Mouse (Mus musculus) heart, embryonic 11.5 days (tissue): ENCODE results near the gene C330007P06Rik. TPM values are rescaled to one million over a fixed set of nuclear protein-coding genes. Genes with fewer than 3 reads are reported as not detected.

ENCODE experiments used
- ATAC-seq: fragments of 200-750 bp; cut with Nextera tagmentation; replicated peaks from 2 replicates; pipeline ENCODE4 v1.8.0; 2017; ENCODE audit warnings: moderate library complexity; ENCODE audit not compliant: insufficient number of reproducible peaks, low FRiP score, low TSS enrichment
- H3K27ac ChIP-seq: fragments of 300-500 bp; sonication (generic); 2 replicates; pipeline ENCODE4 v1.5.1; 2014; ENCODE audit warnings: mild to moderate bottlenecking, low read depth, low read length
- H3K27me3 ChIP-seq: fragments of 300-500 bp; sonication (generic); 2 replicates; pipeline ENCODE4 v1.6.1; 2014; ENCODE audit warnings: mild to moderate bottlenecking, low read length, mixed read lengths; ENCODE audit not compliant: control insufficient read depth, insufficient read depth
- H3K36me3 ChIP-seq: fragments of 300-500 bp; sonication (generic); 2 replicates; pipeline ENCODE4 v1.6.1; 2014; ENCODE audit warnings: mild to moderate bottlenecking, low read length, moderate library complexity, mixed read lengths; ENCODE audit not compliant: control insufficient read depth, insufficient read depth
- H3K4me1 ChIP-seq: fragments of 300-500 bp; sonication (generic); 2 replicates; pipeline ENCODE4 v1.6.1; 2014; ENCODE audit warnings: low read length; ENCODE audit not compliant: control insufficient read depth, insufficient read depth
- H3K4me2 ChIP-seq: fragments of 300-500 bp; sonication (generic); 2 replicates; pipeline ENCODE4 v1.6.1; 2014; ENCODE audit warnings: mild to moderate bottlenecking, moderate library complexity
- H3K4me3 ChIP-seq: fragments of 300-500 bp; sonication (generic); 2 replicates; pipeline ENCODE4 v1.5.1; 2014; ENCODE audit warnings: low read depth, low read length
- H3K9ac ChIP-seq: fragments of 300-500 bp; sonication (generic); 2 replicates; pipeline ENCODE4 v1.6.1; 2014; ENCODE audit warnings: mild to moderate bottlenecking, low read depth, low read length, moderate library complexity
- H3K9me3 ChIP-seq: fragments of 300-500 bp; sonication (generic); replicated peaks from 2 replicates; pipeline ENCODE4 v1.6.1; 2016; ENCODE audit warnings: low read length; ENCODE audit not compliant: control insufficient read depth
- WGBS: fragments of 180-500 bp; shearing (Covaris S2); extraction: QIAGEN DNeasy Blood & Tissue Kit; methylation state at CpG from one replicate; pipeline ENCODE4 v1.1.7; 2014; ENCODE audit not compliant: insufficient replicate concordance; 5-methylcytosine and 5-hydroxymethylcytosine counted together
- polyA plus RNA-seq: library from polyadenylated mRNA; unstranded; fragments of >200 nt; fragmentation: Nextera tagmentation; extraction: Ambion mirVana; gene quantifications from 2 replicates; pipeline ENCODE4 v1.2.1, GENCODE M21; 2014

Gene C330007P06Rik
- polyA plus RNA-seq, 1 experiment from 2014 or later, result 23.4 TPM

DNA sequence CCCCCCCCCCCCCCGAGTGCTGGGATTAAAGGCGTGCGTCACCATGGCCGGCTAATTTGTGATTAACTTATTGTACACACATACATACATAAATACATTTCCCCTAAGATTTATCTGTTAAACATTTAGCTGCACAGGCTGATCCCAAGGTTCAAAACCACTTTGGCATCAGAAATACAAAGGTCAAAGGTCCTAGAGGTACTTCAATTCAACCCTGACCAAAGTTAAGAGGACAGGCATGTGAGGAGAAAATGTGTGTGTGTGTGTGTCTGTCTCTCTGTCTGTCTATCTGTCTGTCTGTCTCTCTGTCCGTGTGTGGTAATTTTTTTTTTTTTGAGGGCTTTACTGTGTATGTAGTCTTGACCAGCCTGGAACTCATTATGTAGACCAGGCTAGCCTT is 47.0 kb downstream of the C330007P06Rik start:
- Histone ChIP-seq H3K4me2 (no peak overlapping the region), H3K4me1 (no peaks in the 10 kb centered on the region), H3K4me3 (no peak overlapping the region), H3K9me3 (no peaks in the 10 kb centered on the region), H3K27ac (no peak overlapping the region), H3K27me3 (no peaks in the 10 kb centered on the region), H3K9ac (no peak overlapping the region), H3K36me3 (no peaks in the 10 kb centered on the region)
- WGBS, result 92% methylated on average over 4 of the region's 5 CpGs
- ATAC-seq, result no peak

DNA sequence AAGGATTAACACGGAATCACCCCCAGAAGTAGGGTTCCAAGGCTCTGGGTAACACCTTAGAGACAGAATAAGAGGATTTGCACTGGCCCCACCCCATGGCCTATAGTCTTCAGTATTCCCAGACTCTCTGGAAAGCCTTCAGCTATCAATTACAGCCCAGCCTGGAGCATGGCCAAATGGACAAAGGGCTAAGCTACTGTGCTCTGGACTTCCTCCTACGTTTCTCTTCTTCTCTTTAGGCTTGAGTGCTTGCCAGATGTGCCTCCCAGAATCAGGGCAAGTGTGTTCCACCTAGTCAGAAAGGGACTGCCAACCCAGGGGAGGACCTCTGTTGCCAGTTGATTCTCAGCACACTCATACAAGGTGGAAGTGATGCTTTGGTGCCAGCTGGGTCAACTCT is 48.9 kb downstream of the C330007P06Rik start:
- H3K27me3 ChIP-seq, result no peaks in the 10 kb centered on the region
- H3K9ac ChIP-seq, result no peak overlapping the region
- H3K27ac ChIP-seq, result no peak overlapping the region
- H3K4me3 ChIP-seq, result no peak overlapping the region
- no peaks in the 10 kb centered on the region for H3K36me3 ChIP-seq
- no peak overlapping the region for H3K4me2 ChIP-seq
- 49% methylated on average over 2 of the region's 2 CpGs for WGBS
- H3K9me3 ChIP-seq, result no peaks in the 10 kb centered on the region
- no peak for ATAC-seq
- no peaks in the 10 kb centered on the region for H3K4me1 ChIP-seq

DNA sequence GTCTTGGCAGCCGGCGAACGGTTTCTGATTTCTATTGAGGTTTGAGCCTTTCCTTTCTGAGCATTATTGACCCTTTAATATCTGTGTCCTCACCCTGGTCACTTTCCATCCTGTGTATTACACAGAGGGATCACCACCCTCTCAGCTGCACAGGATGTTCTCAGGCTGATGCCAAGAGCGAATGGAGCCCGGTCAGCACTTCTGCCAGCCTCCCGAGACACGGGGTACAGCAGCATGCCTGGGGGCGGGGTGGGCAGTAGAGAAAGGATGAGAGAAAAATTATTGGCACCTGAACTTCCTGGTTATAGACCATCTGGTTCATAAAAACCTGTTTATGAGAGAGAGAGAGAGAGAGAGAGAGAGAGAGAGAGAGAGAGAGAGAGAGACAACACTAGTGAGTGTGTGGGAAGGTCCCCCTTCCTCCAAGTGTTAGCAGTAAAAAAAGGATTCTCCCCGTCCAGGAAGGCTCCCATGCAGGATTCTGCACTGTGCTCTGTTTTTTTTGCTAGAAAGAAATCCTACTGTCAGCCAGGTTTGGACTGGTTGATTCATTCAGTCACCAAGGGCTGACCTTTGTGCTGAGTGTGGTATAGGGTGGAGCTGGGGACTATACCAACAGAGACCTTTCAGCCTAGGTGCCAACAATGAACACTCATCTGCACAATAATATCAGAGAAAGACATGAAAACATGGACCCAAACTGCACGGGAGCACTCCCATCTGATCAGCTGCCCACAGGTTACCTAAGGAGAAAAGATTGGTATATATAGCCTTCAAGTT is 49.8 kb downstream of the C330007P06Rik start:
- Histone ChIP-seq H3K4me2 (no peak overlapping the region), H3K27me3 (no peaks in the 10 kb centered on the region), H3K9me3 (no peaks in the 10 kb centered on the region), H3K27ac (no peak overlapping the region), H3K36me3 (no peaks in the 10 kb centered on the region), H3K4me3 (no peak overlapping the region), H3K9ac (no peak overlapping the region), H3K4me1 (no peaks in the 10 kb centered on the region)
- WGBS, result 80% methylated on average over 10 of the region's 10 CpGs
- ATAC-seq, result no peak

GRCm38 (mm10) chrX:36820201-36820600 is 53.7 kb downstream of the C330007P06Rik start:
- H3K27me3 ChIP-seq, result no peaks in the 10 kb centered on the region
- ATAC-seq, result no peak

DNA sequence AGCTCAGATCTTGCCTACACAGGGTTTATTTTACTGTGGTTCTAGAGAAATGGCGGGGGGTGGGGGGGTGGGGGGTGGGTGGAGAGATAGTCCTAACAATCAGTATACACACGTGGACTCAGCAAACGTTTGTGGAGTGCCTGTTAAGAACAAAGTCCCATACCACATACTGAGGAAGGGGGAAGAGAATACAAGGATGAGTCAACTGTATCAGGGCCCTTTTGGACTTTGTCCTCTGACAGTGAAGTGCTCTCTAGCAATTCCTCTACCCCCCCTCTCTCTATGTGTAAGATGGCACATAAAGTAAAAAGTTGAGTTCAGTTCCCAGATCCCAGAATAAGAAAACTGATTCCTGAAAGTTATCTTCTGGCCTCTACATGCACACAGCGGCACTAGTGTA is 54.3 kb downstream of the C330007P06Rik start:
- Histone ChIP-seq H3K36me3 (no peaks in the 10 kb centered on the region), H3K27me3 (no peaks in the 10 kb centered on the region), H3K4me3 (no peak overlapping the region), H3K9me3 (no peaks in the 10 kb centered on the region), H3K9ac (no peak overlapping the region), H3K4me2 (no peak overlapping the region), H3K4me1 (no peaks in the 10 kb centered on the region; the same call in 1 of the 2 replicates), H3K27ac (no peak overlapping the region)
- no peak for ATAC-seq
- WGBS, result 49% methylated on average over 4 of the region's 4 CpGs

More at GRCm38 (mm10) chrX:36820201-36820600, 53.7 kb downstream of the C330007P06Rik start:
- Histone ChIP-seq H3K4me2 (no peak overlapping the region), H3K36me3 (no peaks in the 10 kb centered on the region), H3K27ac (no peak overlapping the region), H3K4me3 (no peak overlapping the region), H3K9ac (no peak overlapping the region), H3K4me1 (no peaks in the 10 kb centered on the region; the same call in 1 of the 2 replicates), H3K9me3 (no peaks in the 10 kb centered on the region)
- WGBS, result 14% methylated on average over 4 of the region's 4 CpGs

DNA sequence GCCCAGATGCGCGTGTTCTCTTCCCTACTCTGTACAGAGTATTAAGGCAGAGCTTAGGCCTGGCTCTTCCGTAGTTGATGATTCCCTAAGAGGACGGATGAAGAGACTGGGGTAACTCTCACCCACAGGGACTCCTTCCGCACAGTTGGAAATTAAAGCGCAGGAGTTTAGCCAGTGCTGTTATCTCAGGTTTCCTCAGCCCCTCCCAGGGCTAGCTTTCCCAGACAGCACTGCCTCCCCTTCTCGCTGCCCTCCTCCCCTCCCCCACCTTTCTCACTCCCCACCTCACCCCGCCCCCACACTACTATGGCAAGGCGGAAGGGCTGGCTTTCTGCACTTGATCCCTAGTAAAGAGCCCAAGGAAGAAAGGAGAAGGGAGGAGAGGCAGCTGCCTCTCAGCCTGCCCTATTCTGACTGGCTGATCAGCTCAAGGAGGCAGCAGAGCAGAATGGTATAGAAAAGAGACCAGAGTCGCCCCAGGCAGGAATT is 56.9 kb downstream of the C330007P06Rik start:
- H3K4me1 ChIP-seq, result no peaks in the 10 kb centered on the region; the same call in 1 of the 2 replicates

DNA sequence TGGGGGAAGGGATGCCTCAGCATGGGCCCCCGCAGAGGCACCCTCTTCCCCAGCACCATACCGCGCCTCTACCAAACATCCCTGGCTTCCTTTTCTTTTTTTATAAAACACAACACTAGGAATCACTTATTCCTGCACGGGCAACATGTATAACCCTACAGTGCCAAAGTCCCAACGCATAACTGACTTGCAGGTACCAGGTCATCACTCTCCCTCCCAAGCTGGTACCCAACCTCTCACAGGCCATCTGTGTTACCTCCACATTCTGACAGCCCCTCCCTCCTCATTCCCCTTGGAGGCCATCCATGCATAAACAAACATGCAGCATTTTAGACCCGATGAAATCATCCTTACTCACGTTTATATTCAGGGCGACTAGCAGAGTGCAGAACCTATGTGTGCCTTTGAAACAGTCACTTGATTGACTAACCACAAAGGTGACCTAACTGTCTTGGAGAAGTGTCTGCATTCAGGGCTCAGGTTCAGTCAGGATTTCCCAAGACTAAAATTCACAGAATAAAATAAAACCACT is 57.5 kb downstream of the C330007P06Rik start:
- H3K27me3 ChIP-seq, result no peaks in the 10 kb centered on the region
- WGBS, result 33% methylated on average over 8 of the region's 8 CpGs
- H3K4me3 ChIP-seq, result no peak overlapping the region; the same call in 1 of the 2 replicates
- ATAC-seq, result no peak
- peak overlapping the region; percentile 52 for H3K4me2 ChIP-seq
- H3K36me3 ChIP-seq, result no peaks in the 10 kb centered on the region
- H3K27ac ChIP-seq, result peak overlapping the region; percentile 71
- H3K4me1 ChIP-seq, result no peaks in the 10 kb centered on the region; the same call in 1 of the 2 replicates
- H3K9ac ChIP-seq, result no peak overlapping the region
- H3K9me3 ChIP-seq, result no peaks in the 10 kb centered on the region

More for the DNA sequence above, 56.9 kb downstream of the C330007P06Rik start:
- 6% methylated on average over 10 of the region's 10 CpGs for WGBS
- Histone ChIP-seq H3K36me3 (no peaks in the 10 kb centered on the region), H3K27me3 (no peaks in the 10 kb centered on the region), H3K9ac (peak overlapping the region; percentile 48), H3K4me3 (peak overlapping the region; percentile 29), H3K9me3 (no peaks in the 10 kb centered on the region), H3K27ac (peak overlapping the region; percentile 71), H3K4me2 (peak overlapping the region; percentile 52)
- ATAC-seq, result peak; percentile 65

DNA sequence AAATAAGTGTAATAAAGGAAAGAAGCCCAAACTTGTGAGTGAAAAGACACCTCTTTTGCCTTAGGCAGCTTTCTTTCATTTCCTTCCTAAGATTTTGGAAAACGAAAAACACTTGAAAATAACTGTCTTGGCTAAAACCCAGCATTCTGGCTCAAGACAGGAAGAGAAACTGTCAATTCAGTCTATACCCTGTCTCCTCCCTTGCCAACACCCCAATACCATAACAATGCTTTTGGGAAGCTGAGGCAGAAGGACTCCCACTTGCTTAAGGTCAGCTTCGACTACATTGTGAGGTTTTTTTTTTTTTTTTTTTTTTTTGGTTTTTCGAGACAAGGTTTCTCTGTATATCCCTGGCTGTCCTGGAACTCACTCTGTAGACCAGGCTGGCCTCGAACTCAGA is 58.5 kb downstream of the C330007P06Rik start:
- no peaks in the 10 kb centered on the region for H3K27me3 ChIP-seq
- H3K9me3 ChIP-seq, result no peaks in the 10 kb centered on the region
- H3K4me1 ChIP-seq, result no peaks in the 10 kb centered on the region; the same call in 1 of the 2 replicates
- no peak overlapping the region for H3K4me2 ChIP-seq
- H3K4me3 ChIP-seq, result no peak overlapping the region
- H3K9ac ChIP-seq, result no peak overlapping the region
- H3K36me3 ChIP-seq, result no peaks in the 10 kb centered on the region
- 73% methylated on average over 2 of the region's 4 CpGs for WGBS
- ATAC-seq, result no peak
- H3K27ac ChIP-seq, result no peak overlapping the region
